Mouse (Mus musculus) fat pad, adult 2 months (tissue): ENCODE results near the gene Diras2.

Experiments
- DNase-seq: peaks from one replicate; pipeline ENCODE4 v3.0.0-alpha.2; 2011; ENCODE audit warnings: low read depth, low spot score; ENCODE audit errors: extremely low read depth

Gene Diras2

GRCm38 (mm10) chr13:52469795-52470690 is 61.0 kb downstream of the Diras2 start:
- DNase-seq = no peak

GRCm38 (mm10) chr13:52465141-52465540 is 65.9 kb downstream of the Diras2 start:
- DNase-seq = no peak

GRCm38 (mm10) chr13:52459982-52460381 is 71.1 kb downstream of the Diras2 start:
- DNase-seq = no peak

DNA sequence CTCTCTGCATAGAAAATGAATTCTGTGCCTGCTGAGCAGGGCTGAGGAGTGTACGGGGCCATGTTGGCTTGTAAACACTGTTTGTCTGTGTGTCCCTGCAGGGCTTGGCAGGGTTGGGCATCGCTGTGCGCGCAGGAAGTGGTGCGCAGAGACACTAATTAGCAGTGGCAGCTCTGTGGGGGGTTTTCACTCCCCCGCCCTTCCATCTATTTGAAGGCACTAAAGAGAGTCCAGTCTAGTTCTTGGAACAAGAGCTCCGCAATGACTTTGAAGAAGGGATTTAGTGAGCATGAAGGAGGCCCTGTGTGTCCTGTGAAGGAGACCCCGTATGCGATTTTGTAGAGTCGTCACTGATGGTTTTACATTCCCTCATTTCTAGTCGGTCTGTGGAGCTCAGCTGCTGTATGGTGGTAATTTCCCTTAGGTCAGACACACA is 73.2 kb downstream of the Diras2 start:
- DNase-seq = no peak

DNA sequence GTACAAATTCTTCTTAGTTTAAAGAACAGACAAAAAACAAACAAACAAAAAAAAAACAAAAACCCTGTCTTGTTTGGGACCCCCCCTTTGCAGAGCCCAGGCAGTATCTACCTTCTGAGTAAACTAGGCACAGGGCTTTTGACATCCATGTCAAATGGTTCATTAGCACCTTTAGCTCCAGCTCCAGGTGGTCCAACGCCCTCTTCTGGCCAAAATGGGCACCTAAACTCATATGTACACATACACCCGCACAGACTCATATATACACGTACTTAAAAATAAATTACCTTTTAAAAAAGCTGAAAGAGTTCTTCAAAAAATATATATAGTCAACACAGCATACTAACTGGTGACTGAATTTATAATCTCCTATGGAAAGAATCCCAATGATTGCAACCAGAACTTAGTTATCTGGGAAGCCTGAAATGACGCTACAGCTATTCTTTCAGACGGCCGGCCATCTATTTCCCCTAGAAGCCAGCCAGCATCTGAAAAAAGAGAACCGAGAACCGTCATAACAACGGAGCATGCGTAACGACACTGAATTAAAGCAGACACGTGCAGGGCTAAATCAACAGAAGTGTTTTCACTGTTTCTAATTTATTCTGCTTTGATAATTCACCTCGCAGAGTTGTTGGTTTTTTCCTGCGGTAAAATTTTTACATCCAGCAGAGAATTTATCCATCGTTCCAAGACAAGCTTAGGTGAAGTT is 73.7 kb downstream of the Diras2 start:
- no peak for DNase-seq

- DNase-seq = no peak
Observed at GRCm38 (mm10) chr13:52455329-52455728, 75.8 kb downstream of the Diras2 start.

DNA sequence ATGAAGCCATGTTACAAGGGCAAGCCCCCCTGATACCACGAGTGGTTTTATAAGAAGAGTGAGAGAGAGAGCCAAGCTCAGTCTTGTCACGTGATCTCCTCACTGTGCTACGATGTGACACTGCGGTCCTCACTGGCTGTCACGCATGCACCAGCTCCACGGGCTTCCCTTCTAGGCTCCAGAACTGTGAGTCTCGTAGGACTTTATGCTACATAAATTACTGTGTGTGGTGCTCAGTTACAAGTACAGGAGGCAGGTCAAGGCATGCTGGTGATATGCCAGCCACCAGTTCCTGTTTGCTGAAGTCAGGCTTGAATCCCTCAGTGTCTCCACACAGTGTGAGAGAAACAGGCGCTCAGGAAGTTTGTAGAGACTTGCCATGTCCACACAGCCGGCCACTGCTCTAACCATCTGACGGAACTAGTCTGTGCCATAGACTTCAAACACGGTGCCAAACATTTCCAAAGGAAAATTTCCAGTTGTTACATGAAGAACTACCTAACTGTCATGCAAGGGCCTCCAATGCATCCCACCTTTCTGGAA is 76.3 kb downstream of the Diras2 start:
- DNase-seq = no peak
